Comparison of ENCODE assay signal across 8 mouse cellular contexts in the genomic region with DNA sequence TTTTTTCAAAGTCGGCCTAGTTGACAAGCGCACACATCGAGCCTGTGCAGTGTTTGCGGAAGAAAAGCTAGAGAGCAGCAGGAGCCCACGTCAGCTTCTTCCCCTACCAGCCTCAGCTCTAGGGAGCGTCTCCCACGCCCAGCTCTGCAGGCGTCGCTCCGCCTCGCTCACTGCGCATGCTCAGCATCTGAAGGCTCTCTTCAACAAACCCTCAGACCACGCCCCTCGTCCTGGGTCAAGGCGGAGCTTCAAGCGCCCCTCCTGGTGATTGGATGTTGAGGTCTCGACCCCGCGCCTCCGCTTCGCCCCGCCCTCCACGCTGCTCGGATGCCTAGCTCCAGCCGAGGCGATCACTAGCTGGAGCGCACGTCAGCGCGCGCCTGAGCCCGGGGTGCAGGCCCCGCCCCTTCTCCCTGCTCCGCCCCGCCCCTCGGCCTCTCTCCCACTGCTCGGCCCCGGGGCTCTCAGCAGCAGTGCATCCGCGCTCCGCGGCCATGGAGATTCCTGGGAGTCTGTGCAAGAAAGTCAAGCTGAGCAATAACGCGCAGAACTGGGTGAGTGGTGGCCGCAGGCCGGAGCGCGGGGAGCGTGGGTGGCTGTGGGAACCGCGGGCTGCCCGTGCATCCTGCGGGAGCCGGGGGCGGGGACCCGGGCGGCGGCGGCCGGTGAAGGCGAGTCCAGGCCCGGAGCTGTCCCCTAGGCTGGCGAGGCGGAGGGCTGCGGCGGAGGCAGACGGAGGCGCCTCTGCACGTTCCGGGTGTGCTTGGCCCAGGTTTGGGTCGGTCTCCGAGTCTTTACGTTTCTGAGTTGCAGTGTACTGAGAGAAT. TPM values are rescaled to one million over a fixed set of nuclear protein-coding genes. Genes with fewer than 3 reads are reported as not detected.
DNase-seq lines count a peak whose midpoint lies in the region; ATAC-seq and TF ChIP-seq lines count a peak whose summit lies in the region.

A gene (plus strand): TSS at position 339 of the 827 bp plus-strand sequence.

- H3K27ac ChIP-seq in ES-E14 (ENCODE audit: insufficient read depth, low read depth, low read length, poor library complexity, severe bottlenecking), result no peak within 1 kb of the TSS
- H3K27ac ChIP-seq in forebrain, embryonic 15.5 days (replicated peaks), result peak within 1 kb of the TSS; percentile 93

- H3K9me3 ChIP-seq in ES-E14 (ENCODE audit: control insufficient read depth, insufficient read depth, low read depth, low read length), result no peaks in the 10 kb centered on the region
- no peaks in the 10 kb centered on the region for H3K9me3 ChIP-seq in forebrain, embryonic 15.5 days

- peak; percentile 100 for DNase-seq in ES-E14 (ENCODE audit: low read depth, low spot score)
- peak; percentile 100 for DNase-seq in cerebellum, adult 11-12 months
- DNase-seq in heart, postnatal 25 days (ENCODE audit: low spot score), result peak; percentile 100
- peak; percentile 100 for DNase-seq in layer of hippocampus, adult 18-20 months (ENCODE audit: low spot score in 2 of 2)
- peak; percentile 100 for DNase-seq in lung, adult 2 months
- peak; percentile 100 for DNase-seq in thymus, adult 18-20 months

- peak within 1 kb of the TSS; percentile 54 for H3K4me2 ChIP-seq in forebrain, embryonic 15.5 days (replicated peaks)

- peak; percentile 99 for ATAC-seq in forebrain, embryonic 15.5 days (replicated peaks)
- peak; percentile 98 for ATAC-seq in neutrophil, adult 5-6 weeks (ENCODE audit: extremely low read depth, insufficient number of reproducible peaks, low FRiP score, poor library complexity, severe bottlenecking)

- WGBS in forebrain, embryonic 15.5 days, result under 1% methylated on average over 71 of the region's 73 CpGs
- under 1% methylated on average over 73 of the region's 73 CpGs for WGBS in lung, adult 2 months

- no peaks in the 10 kb centered on the region for H3K27me3 ChIP-seq in forebrain, embryonic 15.5 days

- peak; percentile 99 for TF ChIP-seq POLR2A in lung, adult 2 months (IDR thresholded peaks at IDR 0.05; ENCODE audit: borderline replicate concordance, extremely low read depth, low read depth, low read length)

- H3K4me3 ChIP-seq in ES-E14 (ENCODE audit: insufficient read depth in 1 of 2, low read depth in 1 of 2, low read length in 2 of 2, poor library complexity in 1 of 2, severe bottlenecking in 1 of 2), result peak within 1 kb of the TSS; percentile 89 to 94
- H3K4me3 ChIP-seq in forebrain, embryonic 15.5 days, result peak within 1 kb of the TSS; percentile 92
- H3K4me3 ChIP-seq in lung, adult 2 months (replicated peaks; ENCODE audit: extremely low read depth, low read depth, low read length), result peak within 1 kb of the TSS; percentile 90

- TF ChIP-seq CTCF in lung, adult 2 months (IDR thresholded peaks at IDR 0.05; ENCODE audit: insufficient read depth, low read length), result no peak

- H3K36me3 ChIP-seq in ES-E14 (ENCODE audit: control insufficient read depth, insufficient read depth, low read length, poor library complexity, severe bottlenecking), result no peaks in the 10 kb centered on the region
- H3K36me3 ChIP-seq in forebrain, embryonic 15.5 days, result no peaks in the 10 kb centered on the region

- intact Hi-C loops in heart, postnatal 25 days (cut with DNase I), result loop anchor here (10.0 kb wide), 1 partner anchor 830 kb away; a partner anchor contains a TSS

- peak within 1 kb of the TSS; percentile 84 for H3K9ac ChIP-seq in ES-E14 (ENCODE audit: insufficient read depth, low read depth, low read length, poor library complexity, severe bottlenecking)
- peak within 1 kb of the TSS; percentile 92 for H3K9ac ChIP-seq in forebrain, embryonic 15.5 days (replicated peaks)

- peaks cover 0 to 2% of the 10 kb centered on the region in 2 experiments; a peak in 1 of 4 replicates for H3K4me1 ChIP-seq in ES-E14 (ENCODE audit: control insufficient read depth in 2 of 2, insufficient read depth in 2 of 2, low read length in 2 of 2, poor library complexity in 1 of 2)
- H3K4me1 ChIP-seq in forebrain, embryonic 15.5 days, result peaks cover 23% of the 10 kb centered on the region
- peaks cover 2% of the 10 kb centered on the region; the same call in 1 of the 2 replicates for H3K4me1 ChIP-seq in lung, adult 2 months (ENCODE audit: control insufficient read depth, insufficient read depth, low read length)

- in situ Hi-C loops in ES-E14 (cut with MboI; ENCODE audit: low sequenced_read_pairs in 2 of 2, unreplicated experiment in 2 of 2), result no loop called here

TF ChIP-seq in ES-E14, 5 proteins besides CTCF, POLR2A, EP300 and RAD21:
- TF ChIP-seq MAFK (IDR thresholded peaks at IDR 0.05; ENCODE audit: insufficient read depth, low read depth, low read length), result no peak
- no peak for TF ChIP-seq CHD2 (IDR thresholded peaks at IDR 0.05; ENCODE audit: low read depth, low read length)
- no peak for TF ChIP-seq HCFC1 (IDR thresholded peaks at IDR 0.05; ENCODE audit: borderline replicate concordance, insufficient read depth, low read length)
- TF ChIP-seq ZC3H11A (IDR thresholded peaks at IDR 0.05; ENCODE audit: borderline replicate concordance, low read depth, low read length), result no peak
- no peak for TF ChIP-seq ZNF384 (IDR thresholded peaks at IDR 0.05; ENCODE audit: low read depth, low read length)

RNA-seq across cellular contexts. Expression of the gene that starts here (rescaled TPM):
- total RNA-seq in ES-E14 (2012; rRNA removed), result 8.2 and 12.8 TPM in 2 replicates
- 123 and 126 TPM in 2 replicates for polyA plus RNA-seq in forebrain, embryonic 15.5 days (2015; fragmentation: Nextera tagmentation; extraction: Ambion mirVana)
- 10 to 100 TPM; 12.2 to 12.4 TPM for total RNA-seq in heart, postnatal 25 days (2021)
- 10 to 100 TPM; 71.5 to 76.5 TPM for total RNA-seq in layer of hippocampus, adult 18-20 months (2021)
- 26.0 and 36.0 TPM in 2 replicates for polyA plus RNA-seq in lung, adult 2 months (2012; rRNA removed)
- 15.6 and 15.7 TPM in 2 replicates for total RNA-seq in neutrophil, adult 5-6 weeks (2017)
